Mouse (Mus musculus): ENCODE results near the gene Adamts13.

- TF ChIP-seq TBP (conservative IDR thresholded peaks at IDR 0.05; ENCODE audit: low read depth, low read length): no peak
- TF ChIP-seq MAX (IDR thresholded peaks at IDR 0.05; ENCODE audit: low read length): no peak
- TF ChIP-seq CHD2 (IDR thresholded peaks at IDR 0.05; ENCODE audit: low read length): no peak
Measured at GRCm38 (mm10) chr2:27022612-27023011, 49.4 kb downstream of the Adamts13 start.

Data from CH12.LX (cell line).